Mouse (Mus musculus) right cerebral cortex, adult 2 months (tissue): ENCODE measurements around the gene Anapc2.
"Not testable (repeated sequence)": the region's sequence is repeated elsewhere in the genome, so short reads cannot be mapped to it uniquely, and the experiment has no call there.

Experiments
- DNase-seq, 2 experiments: peaks; one replicate each; pipeline ENCODE4 v3.0.0; 2021 to 2022; ENCODE audit warnings: low spot score in 2 of 2

The Anapc2 gene

GRCm38 (mm10) chr2:25240723-25241437 lies 31.4 kb upstream of the Anapc2 start:
- DNase-seq, result peak; percentile 69 to 70

GRCm38 (mm10) chr2:25241438-25241775 lies 30.9 kb upstream of the Anapc2 start:
- DNase-seq, result no peak

- DNase-seq, result peak; percentile 42 to 45
Measured at GRCm38 (mm10) chr2:25242101-25242506, 30.2 kb upstream of the Anapc2 start, which contains the start of the genes Rnf208 and Cysrt1. Rnf208 (plus strand) TSS chr2:25242255. Cysrt1 (minus strand) TSS chr2:25242452.

GRCm38 (mm10) chr2:25243342-25243741 lies 28.9 kb upstream of the Anapc2 start:
- DNase-seq, result no peak

- DNase-seq, result no peak
Measured at GRCm38 (mm10) chr2:25244144-25244543, 28.1 kb upstream of the Anapc2 start.

GRCm38 (mm10) chr2:25246183-25247072 lies 25.9 kb upstream of the Anapc2 start, which contains the start of gene AL732309.1:
AL732309.1 (minus strand) TSS chr2:25246863.
- DNase-seq, result no peak

GRCm38 (mm10) chr2:25252331-25252730 lies 19.9 kb upstream of the Anapc2 start:
- no peak for DNase-seq

- peak; percentile 89 to 92 for DNase-seq
Measured at GRCm38 (mm10) chr2:25255284-25255779, 16.9 kb upstream of the Anapc2 start, which contains the start of gene Tmem203. Tmem203 (plus strand) TSS chr2:25255439.

GRCm38 (mm10) chr2:25256443-25257109 lies 15.7 kb upstream of the Anapc2 start:
- DNase-seq, result not testable (repeated sequence)

GRCm38 (mm10) chr2:25257250-25257649 lies 15.0 kb upstream of the Anapc2 start:
- DNase-seq, result not testable (repeated sequence)

- no peak for DNase-seq
Measured at GRCm38 (mm10) chr2:25258887-25259286, 13.4 kb upstream of the Anapc2 start.

- peak in 1 of 2 experiments; percentile 46 for DNase-seq
Measured at GRCm38 (mm10) chr2:25261870-25262269, 10.4 kb upstream of the Anapc2 start.

GRCm38 (mm10) chr2:25262291-25262767 lies 9.9 kb upstream of the Anapc2 start, which contains the start of gene Tprn:
Tprn (plus strand) TSS chr2:25262618.
- DNase-seq, result peak; percentile 93 to 94

GRCm38 (mm10) chr2:25262795-25263622 lies 9.3 kb upstream of the Anapc2 start:
- no peak for DNase-seq

- DNase-seq, result no peak
Measured at GRCm38 (mm10) chr2:25263623-25264285, 8.5 kb upstream of the Anapc2 start.

GRCm38 (mm10) chr2:25264286-25264660 lies 8.0 kb upstream of the Anapc2 start:
- DNase-seq, result no peak

GRCm38 (mm10) chr2:25264851-25265250 lies 7.4 kb upstream of the Anapc2 start:
- DNase-seq, result no peak

- DNase-seq, result no peak
Measured at GRCm38 (mm10) chr2:25265897-25266656, 6.2 kb upstream of the Anapc2 start.

- DNase-seq, result peak in 1 of 2 experiments; percentile 33
Measured at GRCm38 (mm10) chr2:25266720-25267119, 5.6 kb upstream of the Anapc2 start.
